Mouse (Mus musculus): Measurements from ENCODE around the gene Lat.

The Lat gene

GRCm38 (mm10) chr7:126368367-126368766 lies 1.0 kb downstream of the Lat start:
- no peak for DNase-seq (ENCODE audit: extremely low spot score, low read depth, low spot score)

- DNase-seq (ENCODE audit: extremely low spot score, low read depth, low spot score): no peak
These were observed 1.7 kb downstream of the Lat start for GRCm38 (mm10) chr7:126367636-126368035.

DNA sequence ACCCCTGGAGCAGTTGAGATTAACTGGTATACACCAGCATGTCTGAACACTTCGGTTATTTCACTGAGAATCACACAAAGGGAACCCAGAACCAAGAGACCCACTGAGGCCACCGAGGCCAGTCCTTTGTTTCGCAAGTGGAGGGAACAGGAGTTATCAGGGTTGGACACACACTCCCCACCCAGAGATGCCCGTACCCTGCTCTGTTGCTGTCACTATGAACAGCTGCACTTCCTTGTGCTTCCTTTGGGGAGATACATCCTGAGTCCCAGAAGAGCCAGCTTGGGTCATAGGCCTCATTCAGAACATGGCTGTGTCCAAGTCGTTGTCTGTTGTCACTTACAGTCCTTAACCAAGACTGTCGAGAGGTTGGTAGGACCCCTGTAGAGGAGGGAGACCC lies 6.3 kb downstream of the Lat start:
- no peak for DNase-seq (ENCODE audit: extremely low spot score, low read depth, low spot score)

- no peak for DNase-seq (ENCODE audit: extremely low spot score, low read depth, low spot score)
These were observed 10.3 kb downstream of the Lat start for GRCm38 (mm10) chr7:126359049-126359448.

DNA sequence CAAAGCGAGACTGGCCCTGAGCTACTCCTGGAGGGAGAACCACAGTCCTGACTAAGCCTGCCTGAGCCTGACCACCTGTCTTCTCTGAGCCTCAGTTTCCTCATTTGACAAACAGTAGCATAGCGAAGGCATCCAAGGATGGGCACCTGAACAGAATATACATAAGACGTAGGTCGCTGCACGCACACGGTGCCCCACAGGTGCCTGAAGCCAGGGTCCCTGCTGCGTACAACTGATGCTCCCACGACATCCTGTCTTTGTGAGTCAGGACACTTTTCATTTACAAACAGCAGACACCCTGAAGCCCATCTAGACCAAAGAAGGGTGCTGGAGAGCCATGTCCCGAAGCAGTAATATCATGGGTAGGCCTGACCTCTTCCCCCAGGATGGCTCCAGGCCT lies 11.0 kb downstream of the Lat start:
- no peak for DNase-seq (ENCODE audit: extremely low spot score, low read depth, low spot score)

- no peak for DNase-seq (ENCODE audit: extremely low spot score, low read depth, low spot score)
These were observed 11.5 kb downstream of the Lat start for GRCm38 (mm10) chr7:126357838-126358237.

- no peak for DNase-seq (ENCODE audit: extremely low spot score, low read depth, low spot score)
These were observed 12.4 kb downstream of the Lat start for GRCm38 (mm10) chr7:126356793-126357591.

GRCm38 (mm10) chr7:126355847-126356597 lies 13.3 kb downstream of the Lat start:
- no peak for DNase-seq (ENCODE audit: extremely low spot score, low read depth, low spot score)

DNA sequence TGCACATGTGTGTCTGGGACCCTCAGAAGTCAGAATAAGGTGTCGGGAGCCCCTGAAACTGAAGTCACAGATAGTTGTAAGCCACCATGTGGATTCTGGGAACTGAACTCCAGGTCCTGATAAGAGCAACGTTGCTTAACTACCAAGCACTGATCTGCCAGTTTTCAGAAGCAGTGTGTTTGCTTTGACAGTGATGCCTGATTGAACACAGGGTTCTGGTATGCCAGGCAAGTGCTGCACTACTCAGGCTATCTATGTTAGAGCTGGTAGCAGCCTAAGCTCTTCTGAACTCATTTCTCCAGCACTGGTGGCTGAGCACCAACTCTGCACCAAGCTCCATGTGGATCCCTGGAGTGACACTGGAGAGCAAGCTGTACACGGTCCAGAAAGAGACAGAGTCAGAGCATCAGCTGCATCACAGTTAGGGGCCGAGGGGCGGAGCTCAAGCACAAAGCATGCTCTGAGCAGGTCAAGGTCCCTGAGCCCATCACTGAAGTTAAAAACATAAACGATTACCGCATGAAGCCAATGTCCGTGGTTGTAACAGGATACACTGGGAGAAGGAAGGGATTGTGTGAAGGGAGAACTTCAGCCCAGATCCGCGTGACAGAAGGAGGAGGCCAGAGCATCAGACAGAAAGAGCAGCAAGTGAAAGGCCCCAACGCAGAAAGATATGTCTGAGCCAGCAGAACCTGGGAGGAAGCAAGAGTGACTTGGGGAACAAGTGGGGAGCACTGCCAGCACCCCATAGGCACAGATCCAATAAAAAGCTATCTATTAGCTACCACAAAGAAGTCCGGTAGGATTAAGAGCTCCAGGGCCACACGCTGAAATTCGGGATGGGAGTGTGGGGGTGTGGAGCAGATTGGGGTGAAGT lies 14.4 kb downstream of the Lat start:
- no peak for DNase-seq (ENCODE audit: extremely low spot score, low read depth, low spot score)

- no peak for DNase-seq (ENCODE audit: extremely low spot score, low read depth, low spot score)
These were observed 15.4 kb downstream of the Lat start for GRCm38 (mm10) chr7:126353994-126354365.

DNA sequence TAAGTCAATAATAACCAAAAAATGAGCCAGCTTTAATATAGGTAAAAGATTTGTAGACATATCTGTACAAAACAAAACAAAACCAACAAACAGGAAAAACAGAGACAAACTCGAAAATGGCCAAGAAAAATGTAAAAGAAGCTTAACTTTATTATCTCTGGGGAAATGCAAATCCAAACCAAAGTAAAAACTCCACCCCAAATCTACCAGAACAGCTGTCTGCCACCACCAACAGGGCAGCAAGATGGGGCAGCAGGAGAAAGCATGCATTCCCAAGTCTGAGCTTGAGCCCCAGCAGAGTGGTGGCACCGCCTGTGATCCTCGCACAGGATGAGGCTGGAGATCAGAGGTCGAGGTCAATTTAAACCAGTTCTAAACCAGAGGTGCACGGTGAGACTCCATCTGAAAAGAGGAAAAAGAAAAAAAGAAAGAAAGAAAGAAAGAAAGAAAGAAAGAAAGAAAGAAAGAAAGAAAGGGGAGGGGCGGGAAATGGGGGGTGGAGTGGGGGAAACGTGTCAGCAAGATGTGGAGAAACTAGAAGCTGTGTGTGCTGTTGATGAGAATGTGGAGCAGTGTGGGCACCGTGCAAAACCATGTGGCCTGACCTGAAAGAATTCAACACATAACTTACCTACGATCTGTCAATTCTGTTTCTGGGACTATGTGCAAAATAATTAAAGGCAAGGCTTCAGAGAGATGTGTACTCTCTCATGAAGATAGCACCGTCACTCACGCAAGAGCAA lies 15.9 kb downstream of the Lat start:
- no peak for DNase-seq (ENCODE audit: extremely low spot score, low read depth, low spot score)

DNA sequence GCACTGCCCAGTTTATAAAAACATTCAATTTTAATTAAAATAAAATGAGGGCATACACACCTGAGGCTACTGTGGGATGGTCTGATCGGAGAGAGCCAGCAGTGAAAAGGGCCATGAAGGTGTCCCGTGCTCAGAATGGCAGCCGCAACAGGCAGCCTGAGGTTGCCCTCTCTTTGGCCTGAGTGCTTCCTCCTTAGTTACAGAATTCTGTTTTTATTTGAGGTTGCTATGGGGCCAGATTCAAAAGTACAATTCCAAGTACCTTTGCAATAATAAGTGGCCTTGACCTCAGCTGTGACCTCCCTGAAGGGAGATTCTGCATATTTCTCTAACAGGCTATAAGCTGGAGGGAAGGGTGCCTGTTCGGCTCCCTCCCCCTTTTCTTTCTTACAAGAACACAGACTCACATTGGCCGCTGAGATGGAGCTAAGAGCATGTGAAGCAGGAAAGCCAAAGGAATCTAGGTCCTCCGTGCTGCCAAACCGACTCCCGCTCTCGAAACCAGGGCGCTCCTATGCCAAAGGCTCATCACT lies 17.9 kb downstream of the Lat start:
- no peak for DNase-seq (ENCODE audit: extremely low spot score, low read depth, low spot score)

- DNase-seq (ENCODE audit: extremely low spot score, low read depth, low spot score): no peak
These were observed 18.5 kb downstream of the Lat start for GRCm38 (mm10) chr7:126350748-126351418.

- no peak for DNase-seq (ENCODE audit: extremely low spot score, low read depth, low spot score)
These were observed 21.1 kb downstream of the Lat start for GRCm38 (mm10) chr7:126348293-126348692.

DNA sequence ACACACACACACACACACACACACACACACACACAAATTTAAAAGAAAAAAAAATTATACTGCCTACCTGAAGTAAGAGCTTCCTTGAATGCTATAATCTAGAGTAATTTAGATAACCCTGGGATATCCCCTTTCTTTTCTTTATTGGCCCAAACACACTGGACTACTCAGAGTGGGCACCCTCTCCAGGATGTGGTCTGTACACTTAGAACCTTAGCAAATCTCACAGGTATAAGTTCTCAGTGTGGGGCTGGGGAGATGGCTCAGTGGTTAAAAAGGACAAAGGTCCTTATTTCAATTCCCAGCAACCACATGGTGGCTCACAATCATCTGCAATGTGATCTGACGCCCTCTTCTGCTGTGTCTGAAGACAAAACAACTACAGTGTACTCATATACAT lies 22.3 kb downstream of the Lat start:
- DNase-seq (ENCODE audit: extremely low spot score, low read depth, low spot score): no peak

DNA sequence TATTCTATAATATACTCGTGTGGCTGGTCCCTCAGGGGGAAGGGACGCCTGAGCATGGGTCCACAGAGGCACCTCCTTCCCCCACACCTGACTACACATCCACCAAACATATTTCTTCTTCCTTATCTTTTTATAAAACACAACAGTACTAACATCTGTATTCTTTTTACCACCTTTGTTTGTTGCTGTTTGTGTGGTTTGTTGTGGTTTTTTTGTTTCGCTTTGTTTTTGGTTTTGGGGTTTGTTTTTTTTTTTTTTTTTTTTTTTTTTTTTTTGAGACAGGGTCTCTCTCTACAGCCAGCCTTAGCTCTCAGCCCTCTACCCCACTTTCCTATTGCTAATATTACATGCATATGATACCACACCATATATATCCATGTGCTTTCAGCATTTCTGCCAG lies 23.4 kb downstream of the Lat start:
- DNase-seq (ENCODE audit: extremely low spot score, low read depth, low spot score): no peak

DNA sequence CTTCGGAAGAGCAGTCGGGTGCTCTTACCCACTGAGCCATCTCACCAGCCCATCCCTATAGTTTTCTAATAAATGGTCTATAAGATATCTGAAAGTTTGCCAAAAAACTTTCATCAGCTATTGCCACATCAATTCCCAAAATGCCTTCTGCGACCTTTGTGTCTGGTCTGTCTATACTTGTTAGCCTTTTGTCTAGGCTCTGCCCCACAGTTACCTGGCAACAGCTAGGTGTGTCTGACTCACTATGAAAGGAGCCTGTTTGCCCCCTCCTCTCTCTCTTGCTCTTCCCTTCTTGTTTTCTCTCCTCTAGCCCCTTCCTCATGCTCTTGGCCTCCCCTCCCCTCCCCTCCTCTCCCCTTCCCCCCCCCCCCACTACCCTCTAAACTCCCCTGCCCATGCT lies 23.8 kb downstream of the Lat start:
- no peak for DNase-seq (ENCODE audit: extremely low spot score, low read depth, low spot score)

GRCm38 (mm10) chr7:126340896-126341295 lies 28.5 kb downstream of the Lat start:
- DNase-seq (ENCODE audit: extremely low spot score, low read depth, low spot score): no peak

DNA sequence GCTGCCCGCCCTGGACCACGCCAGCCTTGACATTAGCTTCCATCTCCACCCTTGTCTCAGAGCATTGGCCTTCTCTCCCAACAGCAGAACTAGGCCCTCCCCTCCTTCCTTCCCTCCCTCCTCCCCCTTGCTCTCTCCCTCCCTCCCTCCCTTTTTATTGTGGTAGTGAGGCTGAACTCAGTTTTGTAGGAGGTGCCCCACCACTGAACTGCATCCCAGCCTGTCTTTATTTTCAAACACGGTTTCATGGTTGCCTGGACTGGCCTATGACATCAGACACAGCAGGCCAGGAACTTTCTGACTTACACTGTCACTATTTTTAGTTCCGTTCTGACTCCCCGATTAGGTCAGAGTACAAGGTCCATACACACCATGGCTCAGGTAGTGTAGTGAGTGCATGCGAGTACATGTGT lies 29.2 kb downstream of the Lat start:
- no peak for DNase-seq (ENCODE audit: extremely low spot score, low read depth, low spot score)

GRCm38 (mm10) chr7:126339521-126339971 lies 29.8 kb downstream of the Lat start:
- DNase-seq (ENCODE audit: extremely low spot score, low read depth, low spot score): no peak
